Mouse (Mus musculus): Measurements from ENCODE around the gene Prss27. TPM values are rescaled to one million over a fixed set of nuclear protein-coding genes. Genes with fewer than 3 reads are reported as not detected.
A peak's percentile ranks its signal among the peaks of the same experiment; 100 is the strongest.

Gene Prss27
- not detected for total RNA-seq (2021)
- long read RNA-seq, experiment 1 = 0 reads
- long read RNA-seq, experiment 2 = 0 reads

DNA sequence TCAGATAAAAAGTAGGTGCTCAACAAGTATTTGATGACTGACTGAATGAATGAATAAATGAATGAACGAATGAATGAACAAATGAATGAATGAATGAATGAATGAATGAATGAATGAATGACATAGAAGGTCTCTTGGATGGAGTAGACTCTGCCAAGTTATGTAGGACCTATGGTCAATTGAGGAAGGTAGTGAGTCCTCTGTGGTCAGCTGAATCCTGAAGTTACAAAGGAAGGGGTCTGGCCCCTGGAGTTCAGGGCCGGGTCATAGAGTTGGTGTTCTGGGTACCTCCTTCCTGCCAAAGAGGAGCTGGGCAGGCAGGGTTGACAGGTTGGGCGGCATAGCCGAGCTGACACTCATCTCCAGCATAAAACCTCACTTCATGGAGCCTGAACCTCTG is at the start of gene Prss27:
Gene Prss27, plus strand, starts transcription at position 301 of the 400 bp plus-strand sequence.
- intact Hi-C loops (cut with DNase I) = no loop called here
- no peak for DNase-seq

- no peak for DNase-seq
- intact Hi-C loops (cut with DNase I) = no loop called here
Measured at GRCm38 (mm10) chr17:23989802-23990201, 48.1 kb upstream of the Prss27 start.

DNA sequence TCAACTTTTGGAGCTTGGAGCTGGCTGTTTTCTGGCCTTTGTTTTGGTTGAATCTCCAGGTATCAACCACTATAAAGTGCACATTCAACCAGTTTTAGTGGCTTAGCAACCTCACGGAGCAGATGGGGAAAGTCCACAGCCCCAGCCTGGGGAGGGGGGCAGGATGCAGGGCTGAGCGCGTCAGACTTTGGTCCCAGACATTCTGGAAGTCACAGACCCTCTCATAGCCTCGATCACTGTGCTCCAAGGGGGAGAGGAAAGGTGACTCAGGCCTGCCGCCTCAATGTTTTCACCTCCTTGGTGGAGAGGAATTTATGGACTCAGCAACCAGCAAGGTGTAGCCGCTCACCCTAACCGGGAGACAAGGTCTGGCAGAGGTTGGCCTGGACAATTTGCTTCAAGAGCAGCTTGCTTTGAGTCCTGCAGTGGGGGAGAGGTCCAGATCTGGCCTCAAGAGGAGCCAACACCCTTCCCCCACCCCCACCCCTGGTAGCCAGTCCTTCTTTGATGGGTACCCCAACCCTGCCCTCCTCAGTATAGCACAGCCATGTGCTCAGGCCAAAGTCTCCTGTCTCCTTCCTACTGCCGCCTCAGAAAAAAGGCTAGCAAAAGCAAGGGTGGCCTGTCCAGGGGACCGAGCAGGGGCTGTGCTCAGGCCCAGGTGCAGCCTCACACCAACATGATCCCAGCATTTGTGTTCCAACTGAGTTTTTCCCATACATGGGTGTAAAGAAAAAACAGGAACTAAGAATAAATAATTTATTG is 45.0 kb upstream of the Prss27 start:
- no peak for DNase-seq
- intact Hi-C loops (cut with DNase I) = loop anchor here (2.0 kb wide), 1 partner anchor 24 kb away; no protein-coding TSS in a partner anchor

DNA sequence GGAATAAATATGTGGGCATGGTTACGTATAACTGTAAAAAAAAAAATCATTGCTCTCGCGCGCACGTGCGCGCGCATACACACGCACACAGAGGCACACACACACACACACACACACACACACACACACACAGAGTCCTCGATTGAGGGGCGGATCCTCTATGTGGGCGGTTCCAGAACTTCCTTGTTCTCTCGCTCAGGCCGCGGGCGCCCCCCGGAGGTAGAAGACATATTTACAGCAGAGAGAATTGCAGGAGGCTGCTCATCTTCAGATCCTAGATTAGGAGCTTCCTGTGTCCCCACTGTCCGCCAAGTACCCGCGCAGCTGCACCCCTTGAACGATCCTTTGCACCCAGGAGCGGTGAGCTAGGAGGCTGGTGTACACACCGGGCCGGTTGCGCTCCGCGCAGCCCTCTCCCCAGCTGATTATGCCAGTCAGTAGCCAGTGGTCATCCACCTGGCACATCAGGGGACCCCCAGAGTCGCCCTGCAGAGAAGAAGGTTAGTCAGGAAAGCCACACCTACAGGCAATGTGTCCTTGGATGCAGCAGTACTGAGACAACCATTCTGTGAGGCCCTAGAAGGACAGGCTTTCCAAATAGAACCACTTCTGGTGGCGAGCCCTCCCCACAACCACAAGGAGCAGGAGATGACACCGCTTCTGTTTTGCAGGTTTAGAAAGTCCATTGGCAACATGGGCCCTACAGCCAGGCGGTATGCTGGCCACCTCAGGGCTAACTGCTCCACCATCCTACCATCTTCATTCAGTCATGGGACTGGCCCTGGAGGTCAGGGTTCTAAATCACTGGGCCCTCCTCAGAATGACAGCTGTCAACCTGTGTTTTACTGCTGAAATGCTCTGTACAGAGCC is 44.1 kb upstream of the Prss27 start:
- intact Hi-C loops (cut with DNase I) = loop anchor here (2.0 kb wide), 1 partner anchor 25 kb away; no protein-coding TSS in a partner anchor
- DNase-seq = peak; percentile 85 to 93

DNA sequence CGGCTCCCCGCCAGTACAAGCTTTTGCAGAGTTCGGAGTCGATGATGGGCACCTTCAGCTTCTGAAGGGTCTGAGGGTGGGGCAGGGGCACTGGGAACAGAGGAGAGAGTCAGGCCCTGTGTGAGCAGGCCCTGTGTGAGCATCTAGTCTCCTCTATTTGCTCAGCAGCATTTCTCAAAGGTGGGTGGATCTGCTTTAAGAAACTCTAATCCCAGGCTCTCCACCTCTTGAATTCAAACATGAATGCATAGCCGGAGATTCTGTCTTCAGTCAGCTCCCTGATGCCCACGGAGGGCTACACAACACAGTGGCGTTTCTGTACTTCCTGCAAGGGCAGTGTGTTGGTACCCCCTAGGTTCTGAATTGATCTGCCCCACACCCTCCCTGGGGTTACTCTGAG is 43.3 kb upstream of the Prss27 start:
- no peak for DNase-seq
- intact Hi-C loops (cut with DNase I) = no loop called here

GRCm38 (mm10) chr17:23995421-23995820 is 42.5 kb upstream of the Prss27 start:
- DNase-seq = no peak
- intact Hi-C loops (cut with DNase I) = no loop called here

GRCm38 (mm10) chr17:23997901-23998300 is 40.0 kb upstream of the Prss27 start, which contains the start of gene Prss22:
Gene Prss22 (minus strand): TSS chr17:23998100.
- intact Hi-C loops (cut with DNase I) = no loop called here

GRCm38 (mm10) chr17:23998383-23998782 is 39.6 kb upstream of the Prss27 start:
- DNase-seq = no peak
- intact Hi-C loops (cut with DNase I) = no loop called here

More at GRCm38 (mm10) chr17:23997901-23998300, 40.0 kb upstream of the Prss27 start, which contains the start of gene Prss22:
- no peak for DNase-seq

DNA sequence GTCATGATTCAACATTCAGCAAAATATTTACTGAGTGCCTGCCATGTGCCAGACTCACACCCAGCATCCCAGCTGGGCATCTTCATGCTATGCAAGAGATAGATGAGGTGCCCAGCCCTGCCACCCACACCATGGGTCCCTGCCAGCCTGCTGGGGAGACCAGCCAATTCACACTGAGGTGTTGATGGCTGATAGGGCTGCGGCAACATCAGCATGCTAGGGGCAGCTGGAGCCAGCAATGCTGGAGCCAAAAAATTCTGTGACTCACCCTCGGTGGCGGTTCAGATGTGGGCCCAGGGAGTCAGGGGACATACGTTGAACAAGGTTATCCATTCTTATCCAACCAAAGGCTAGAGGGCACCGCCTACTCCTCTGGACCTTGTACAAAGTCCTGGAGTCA is 37.5 kb upstream of the Prss27 start:
- peak; percentile 74 to 85 for DNase-seq
- intact Hi-C loops (cut with DNase I) = no loop called here

- intact Hi-C loops (cut with DNase I) = no loop called here
- DNase-seq = no peak
Measured at GRCm38 (mm10) chr17:24004071-24004665, 33.8 kb upstream of the Prss27 start.

DNA sequence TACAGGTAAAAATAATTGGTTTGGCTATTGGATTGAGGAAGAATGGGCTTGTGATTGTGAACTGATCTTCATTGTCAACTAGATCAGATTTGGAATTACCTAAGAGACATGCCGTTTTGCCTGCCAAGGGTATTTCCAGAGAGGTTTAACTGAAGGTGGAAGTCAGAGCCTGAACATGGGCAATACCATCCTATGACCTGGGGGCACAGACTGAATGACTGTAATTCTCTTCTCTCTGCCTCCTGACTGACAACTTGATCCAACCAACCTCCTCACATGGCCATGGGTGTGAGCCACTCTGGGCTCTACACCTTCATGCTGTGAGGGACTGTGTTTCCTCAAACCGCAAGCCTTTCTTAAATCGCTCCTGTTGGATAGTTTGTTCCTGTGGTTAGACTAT is 32.9 kb upstream of the Prss27 start:
- DNase-seq = no peak
- intact Hi-C loops (cut with DNase I) = no loop called here

DNA sequence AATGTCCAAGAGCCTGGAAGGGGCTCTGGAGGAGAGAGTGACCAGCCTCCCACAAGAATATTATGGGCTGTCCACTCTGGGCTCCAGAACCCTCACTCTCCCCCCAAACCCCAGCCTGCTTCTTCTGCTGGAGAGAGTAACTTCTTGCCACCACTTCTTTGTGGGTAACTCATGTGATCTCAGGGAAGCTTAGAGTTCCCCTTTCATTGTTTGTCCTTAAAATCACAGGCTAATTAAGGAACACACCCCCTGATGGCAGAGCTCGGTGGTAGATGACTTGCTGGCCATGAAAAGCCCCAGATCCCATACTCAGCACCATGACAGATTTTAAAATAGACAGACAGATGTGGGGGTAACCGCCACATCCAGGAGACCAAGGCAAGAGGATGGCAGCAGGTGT is 31.0 kb upstream of the Prss27 start:
- intact Hi-C loops (cut with DNase I) = no loop called here
- DNase-seq = no peak

- peak in 1 of 2 experiments; percentile 9 for DNase-seq
- intact Hi-C loops (cut with DNase I) = no loop called here
Measured at GRCm38 (mm10) chr17:24007391-24007790, 30.6 kb upstream of the Prss27 start.

- DNase-seq = no peak
- intact Hi-C loops (cut with DNase I) = no loop called here
Measured at GRCm38 (mm10) chr17:24008105-24008504, 29.8 kb upstream of the Prss27 start.

DNA sequence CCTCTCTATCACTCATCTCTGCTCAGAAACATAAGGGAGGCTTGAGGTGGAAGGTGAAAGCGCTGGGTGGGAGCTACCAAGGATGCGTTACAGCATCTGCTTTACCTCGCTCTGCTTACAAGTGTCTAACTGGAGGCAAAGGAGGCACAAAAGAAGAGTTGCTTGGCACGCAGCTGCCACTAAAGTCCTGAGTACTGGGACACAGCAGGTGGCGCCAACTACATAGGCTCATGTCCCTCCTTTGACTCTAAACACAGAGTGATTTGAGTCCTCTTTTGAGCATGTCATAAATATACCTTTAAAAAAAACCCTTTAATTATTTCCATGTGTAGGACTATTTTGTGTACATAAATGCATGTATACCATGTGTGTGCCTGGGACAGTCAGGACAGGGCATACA is 28.3 kb upstream of the Prss27 start:
- intact Hi-C loops (cut with DNase I) = no loop called here
- no peak for DNase-seq

DNA sequence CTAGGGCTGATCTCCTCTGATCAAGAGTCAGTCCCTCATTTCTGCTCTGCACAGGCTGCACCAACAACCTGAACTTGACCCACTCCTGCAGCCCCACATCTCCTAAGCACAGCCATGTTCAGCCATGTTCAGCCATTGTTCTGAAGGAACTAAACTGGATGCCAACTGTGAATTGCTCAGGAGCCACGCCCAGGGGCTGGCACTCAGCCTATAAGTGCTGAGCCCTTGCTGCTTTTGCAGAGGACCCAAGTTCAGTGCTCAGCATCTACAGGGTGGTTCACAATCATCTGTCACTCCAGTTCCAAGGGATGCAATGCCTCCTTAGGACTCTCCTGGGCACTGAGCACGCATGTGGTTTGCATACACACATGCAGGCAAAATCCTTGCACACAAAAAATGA is 25.0 kb upstream of the Prss27 start:
- intact Hi-C loops (cut with DNase I) = no loop called here
- no peak for DNase-seq

DNA sequence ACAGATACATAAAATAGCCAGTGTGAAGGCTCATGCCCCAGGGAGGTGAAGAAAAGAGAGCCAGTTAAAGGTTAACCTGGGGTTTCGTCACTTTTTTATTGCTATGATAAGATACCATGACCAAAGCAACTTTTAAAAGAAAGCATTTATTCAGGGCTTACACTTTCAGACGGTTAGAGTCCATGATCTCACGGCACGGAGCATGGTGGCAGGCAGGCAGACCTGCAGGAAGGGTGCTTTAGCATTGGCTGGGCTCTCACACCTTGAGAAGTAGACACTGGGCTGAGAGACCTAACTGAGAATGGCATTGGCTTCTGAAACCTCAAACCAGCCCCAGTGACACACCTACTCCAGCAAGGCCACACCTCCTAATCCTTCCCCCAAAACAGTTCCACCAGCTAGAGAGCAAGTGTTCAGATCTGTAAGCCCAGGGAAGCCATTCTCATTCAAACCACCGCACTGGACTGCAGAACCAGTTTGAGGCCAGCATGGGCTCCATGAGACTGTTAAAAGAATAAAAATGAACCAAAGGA is 23.4 kb upstream of the Prss27 start:
- intact Hi-C loops (cut with DNase I) = no loop called here

DNA sequence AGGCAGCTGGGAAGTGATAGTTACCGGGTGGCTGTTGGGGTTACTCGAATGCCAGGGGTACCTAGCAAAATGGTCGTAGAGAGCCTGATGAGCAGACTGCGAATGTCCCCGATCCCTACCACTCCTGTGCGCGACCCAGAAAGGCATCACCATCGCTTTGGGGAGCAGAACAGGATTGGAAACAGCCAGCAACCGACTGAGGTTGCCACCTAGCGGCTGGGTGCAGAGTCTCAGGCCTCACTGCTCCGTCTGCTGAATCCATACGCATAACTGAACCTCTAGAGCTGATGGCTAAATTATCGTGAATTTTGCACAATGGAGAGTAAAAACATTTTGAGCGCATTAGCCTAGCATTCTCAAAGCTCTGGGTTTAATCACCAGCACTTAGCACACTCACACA is 22.2 kb upstream of the Prss27 start:
- DNase-seq = peak; percentile 30 to 31
- intact Hi-C loops (cut with DNase I) = loop anchor here (1.0 kb wide), 1 partner anchor 46 kb away; no protein-coding TSS in a partner anchor

More for the DNA sequence above, 23.4 kb upstream of the Prss27 start:
- DNase-seq = no peak

DNA sequence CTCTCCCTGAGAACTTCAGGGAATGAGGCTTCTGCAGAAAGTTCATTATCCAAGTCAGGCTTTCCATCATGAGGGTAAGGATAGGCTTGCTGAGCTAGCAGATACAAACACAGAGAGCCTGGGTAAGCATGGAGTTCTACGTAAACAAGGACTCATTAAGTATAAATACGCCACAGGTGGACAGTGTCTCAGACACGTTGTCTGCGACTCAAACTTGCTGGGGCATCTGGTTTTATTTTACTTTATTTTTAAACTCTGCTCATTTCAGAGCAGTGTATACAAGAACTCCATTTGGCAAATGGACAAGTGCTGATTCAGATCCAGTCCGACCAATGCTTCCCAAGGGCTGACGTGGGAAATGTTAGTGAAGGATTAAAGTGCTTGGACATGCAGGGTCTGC is 17.2 kb upstream of the Prss27 start:
- no peak for DNase-seq
- intact Hi-C loops (cut with DNase I) = no loop called here

- DNase-seq = peak in 1 of 2 experiments; percentile 30
- intact Hi-C loops (cut with DNase I) = no loop called here
Measured at GRCm38 (mm10) chr17:24021375-24022199, 16.4 kb upstream of the Prss27 start.
